In genomic region chr6:4972808-4973207, GRCm38 (mm10) we compare ENCODE assay signal across 8 mouse cellular contexts.
DNase-seq lines count a peak whose midpoint lies in the region; ATAC-seq lines count a peak whose summit lies in the region.

No protein-coding gene starts in this region.

- no peak for DNase-seq in forebrain, embryonic 10.5 days (ENCODE audit: extremely low spot score, low spot score)
- DNase-seq in spleen, postnatal 36 days (ENCODE audit: low spot score in 2 of 2) = peak; percentile 14 to 21
- DNase-seq in spleen, adult 18-20 months = no peak
- DNase-seq in limb, embryonic 11.5 days (ENCODE audit: low spot score) = no peak
- DNase-seq in gastrocnemius, postnatal 25 days = no peak
- DNase-seq in embryo, embryonic 10 days (ENCODE audit: low spot score) = no peak
- no peak for DNase-seq in layer of hippocampus, postnatal 10 days (ENCODE audit: low spot score in 2 of 2)

- no peaks in the 10 kb centered on the region for H3K36me3 ChIP-seq in forebrain, embryonic 13.5 days (ENCODE audit: poor library complexity, severe bottlenecking)
- no peaks in the 10 kb centered on the region; the same call in 1 of the 2 replicates for H3K36me3 ChIP-seq in forebrain, embryonic 10.5 days (replicated peaks)
- no peaks in the 10 kb centered on the region for H3K36me3 ChIP-seq in limb, embryonic 11.5 days (ENCODE audit: control insufficient read depth, insufficient read depth, low read length)

- no peaks in the 10 kb centered on the region for H3K9me3 ChIP-seq in forebrain, embryonic 13.5 days (replicated peaks)
- peaks cover 4% of the 10 kb centered on the region; the same call in 1 of the 2 replicates for H3K9me3 ChIP-seq in forebrain, embryonic 10.5 days
- H3K9me3 ChIP-seq in limb, embryonic 11.5 days (ENCODE audit: control insufficient read depth, low read length) = no peaks in the 10 kb centered on the region

- no peak overlapping the region for H3K4me2 ChIP-seq in forebrain, embryonic 13.5 days
- no peak overlapping the region for H3K4me2 ChIP-seq in limb, embryonic 11.5 days (ENCODE audit: low read depth, severe bottlenecking)

- no peaks in the 10 kb centered on the region for H3K27me3 ChIP-seq in forebrain, embryonic 13.5 days
- no peaks in the 10 kb centered on the region for H3K27me3 ChIP-seq in forebrain, embryonic 10.5 days (ENCODE audit: poor library complexity, severe bottlenecking)
- H3K27me3 ChIP-seq in limb, embryonic 11.5 days (ENCODE audit: control insufficient read depth, insufficient read depth, low read length) = no peaks in the 10 kb centered on the region

- peaks cover 5% of the 10 kb centered on the region for H3K4me1 ChIP-seq in forebrain, embryonic 13.5 days
- H3K4me1 ChIP-seq in forebrain, embryonic 10.5 days = no peaks in the 10 kb centered on the region
- H3K4me1 ChIP-seq in limb, embryonic 11.5 days (ENCODE audit: control insufficient read depth, insufficient read depth, low read length) = peaks cover 3% of the 10 kb centered on the region; the same call in 1 of the 2 replicates

- WGBS in forebrain, embryonic 13.5 days = 38% methylated on average over 6 of the region's 6 CpGs
- WGBS in forebrain, embryonic 10.5 days = 82% methylated on average over 6 of the region's 6 CpGs
- 44% methylated on average over 6 of the region's 6 CpGs for WGBS in limb, embryonic 11.5 days

- ATAC-seq in forebrain, embryonic 13.5 days = peak; percentile 80
- peak; percentile 75; the same call in 1 of the 2 replicates for ATAC-seq in limb, embryonic 11.5 days (ENCODE audit: insufficient number of reproducible peaks, low FRiP score, low TSS enrichment, low read depth)

- no peak overlapping the region for H3K9ac ChIP-seq in forebrain, embryonic 13.5 days
- no peak overlapping the region for H3K9ac ChIP-seq in limb, embryonic 11.5 days (ENCODE audit: low read length)

- H3K27ac ChIP-seq in forebrain, embryonic 13.5 days = no peak overlapping the region
- no peak overlapping the region for H3K27ac ChIP-seq in forebrain, embryonic 10.5 days
- H3K27ac ChIP-seq in limb, embryonic 11.5 days (replicated peaks; ENCODE audit: low read depth, low read length) = no peak overlapping the region

- no peak overlapping the region for H3K4me3 ChIP-seq in forebrain, embryonic 13.5 days
- H3K4me3 ChIP-seq in forebrain, embryonic 10.5 days = no peak overlapping the region
- H3K4me3 ChIP-seq in limb, embryonic 11.5 days (ENCODE audit: low read depth, low read length) = no peak overlapping the region

Comparison
In these comparisons a context has a peak if more than half of its experiments do, and no peak if none do; other contexts are left out.
1. DNase-seq: peak in spleen, postnatal 36 days (2 of 2); none in forebrain, embryonic 10.5 days (single experiment), spleen, adult 18-20 months (0 of 2), limb, embryonic 11.5 days (single experiment), gastrocnemius, postnatal 25 days (single experiment), embryo, embryonic 10 days (single experiment) and layer of hippocampus, postnatal 10 days (0 of 2).